Mouse (Mus musculus) C2C12 (cell line): Measurements from ENCODE around the gene Mrps18a.

Experiments used
- CTCF ChIP-seq: IDR thresholded peaks from one replicate; pipeline ENCODE4 v1.5.1; 2011; ENCODE audit not compliant: control insufficient read depth, insufficient read depth, insufficient read length
- FOSL1 ChIP-seq: IDR thresholded peaks from one replicate; pipeline ENCODE4 v1.8.0; 2011; ENCODE audit warnings: mild to moderate bottlenecking, low read length; ENCODE audit not compliant: poor library complexity, insufficient read depth, severe bottlenecking
- MAX ChIP-seq: IDR thresholded peaks from one replicate; pipeline ENCODE4 v1.6.1; 2011; ENCODE audit warnings: mild to moderate bottlenecking, control low read depth
- MYOD1 ChIP-seq: IDR thresholded peaks from one replicate; pipeline ENCODE4 v1.6.1; 2011; ENCODE audit warnings: low read depth; ENCODE audit not compliant: control insufficient read depth, insufficient read length
- MYOG ChIP-seq: IDR thresholded peaks from one replicate; pipeline ENCODE4 v1.6.1; 2011; ENCODE audit not compliant: control insufficient read depth, insufficient read length; ENCODE audit errors: extremely low read depth
- USF1 ChIP-seq: IDR thresholded peaks from one replicate; pipeline ENCODE4 v1.6.1; 2011; ENCODE audit warnings: low read depth, mild to moderate bottlenecking, control low read depth, moderate library complexity

DNA sequence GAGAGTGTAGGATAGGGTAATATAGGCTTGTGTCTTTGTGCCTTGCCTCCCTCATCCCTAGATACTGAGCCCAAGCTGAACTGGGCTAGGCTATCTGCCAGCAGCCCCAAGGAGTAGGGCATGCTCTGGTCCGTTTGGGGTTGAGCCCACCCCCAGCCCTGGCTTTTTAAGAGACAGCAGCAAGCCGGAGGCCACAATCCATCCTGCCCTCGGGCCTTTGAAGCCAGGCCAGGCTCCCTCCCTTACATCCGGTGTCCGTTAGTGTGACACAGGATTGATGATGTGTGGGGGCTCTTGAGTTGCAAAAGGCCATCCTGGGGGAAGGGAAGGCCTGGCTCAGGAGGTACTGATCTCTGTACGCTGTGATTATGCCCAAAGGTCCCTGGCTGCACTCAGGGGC lies 15.8 kb downstream of the Mrps18a start:
- TF ChIP-seq CTCF: no peak
- no peak for TF ChIP-seq MYOD1
- no peak for TF ChIP-seq USF1
- TF ChIP-seq MAX: no peak
- no peak for TF ChIP-seq MYOG
- no peak for TF ChIP-seq FOSL1
